Mouse (Mus musculus) activated CD4-positive, CD25-positive, alpha-beta regulatory T cell (primary cell): Measurements from ENCODE around the gene Slc46a3. TPM values are rescaled to one million over a fixed set of nuclear protein-coding genes. Genes with fewer than 3 reads are reported as not detected.

Experiments
- polyA plus RNA-seq, 2 experiments: library from polyadenylated mRNA; unstranded; fragments of 100-300 nt; shearing (Covaris generic); gene quantifications; one replicate each; pipeline ENCODE4 v1.2.1; 2017

The Slc46a3 gene
- 10 to 100 TPM; 22.6 to 25.2 TPM for polyA plus RNA-seq

DNA sequence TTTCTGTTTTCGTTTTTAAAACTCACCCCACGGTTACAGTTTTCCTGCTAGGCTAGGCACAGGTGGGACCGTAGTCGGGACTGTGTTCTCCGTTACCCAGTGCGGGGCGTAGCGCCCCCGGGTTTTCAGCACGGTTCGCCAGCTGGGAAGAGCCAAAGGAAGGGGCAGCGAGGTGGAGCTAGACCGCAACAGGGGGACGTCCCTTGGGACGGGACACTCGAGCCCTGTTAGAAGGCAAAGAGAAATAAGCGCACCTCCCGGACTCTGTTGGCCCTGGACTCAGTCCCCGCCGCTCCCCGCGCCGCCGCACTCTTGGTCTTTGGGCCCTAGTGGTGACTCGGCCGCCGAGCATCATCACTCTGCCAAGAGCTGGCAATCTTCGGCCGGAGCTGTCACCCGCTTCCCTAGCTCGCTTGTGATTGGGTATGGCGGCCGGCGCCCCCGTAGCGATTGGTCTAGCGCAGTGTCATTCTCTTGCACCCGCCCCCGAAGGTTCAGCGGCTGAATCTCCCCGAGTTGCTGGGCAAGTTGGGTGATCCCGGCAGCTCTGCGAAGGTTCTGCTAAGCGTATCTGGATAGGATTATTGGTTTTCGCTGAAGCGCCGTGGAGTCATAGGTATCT, at the start of gene Slc46a3:
Gene Slc46a3, minus strand, starts transcription at position 361 of the 622 bp plus-strand sequence.

DNA sequence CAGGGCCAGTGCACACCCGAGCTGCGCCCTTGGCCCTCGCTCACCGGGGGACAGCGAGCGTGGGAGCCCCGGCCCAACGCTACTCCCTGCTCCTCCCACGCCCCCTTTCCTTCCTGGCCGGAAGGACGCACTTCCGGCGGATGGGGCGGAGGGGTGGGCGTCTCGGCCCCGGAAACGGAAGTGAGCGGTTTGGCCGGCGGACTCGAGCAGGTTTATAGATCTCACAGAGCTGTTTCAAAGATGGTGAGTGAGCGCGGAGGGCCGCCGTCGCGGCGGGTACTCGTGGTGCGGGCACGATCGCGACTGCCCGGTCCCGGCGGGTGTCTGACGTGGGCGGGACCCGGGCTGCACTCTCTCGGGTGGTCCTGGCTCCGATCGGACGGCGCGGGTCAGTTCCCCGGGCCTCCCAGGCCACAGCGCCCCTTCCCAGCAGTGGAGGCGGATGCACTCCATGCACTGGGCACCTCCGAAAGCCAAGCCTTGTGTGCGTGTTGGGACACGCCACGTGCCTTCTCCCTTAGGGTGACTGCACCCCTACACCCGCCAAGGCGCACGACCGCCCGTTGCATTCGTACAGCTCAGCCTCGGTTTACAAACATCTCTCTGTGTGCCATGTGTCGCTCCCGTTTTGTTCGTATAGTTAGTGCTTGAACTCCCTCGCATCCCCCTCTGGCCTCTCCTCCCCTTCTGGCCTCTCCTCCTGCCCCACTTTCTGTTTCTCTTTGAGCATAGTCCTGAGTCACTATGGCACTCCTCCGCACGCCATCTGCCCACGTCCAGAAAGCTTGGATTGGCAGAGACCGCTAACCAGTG, 34.0 kb downstream of the Slc46a3 start, which contains the start of gene Pomp:
Gene Pomp, plus strand, starts transcription at position 13 of the 813 bp plus-strand sequence.

Other genes starting within 250 kb of the Slc46a3 start
- gene Flt1, start 168.8 kb downstream of the Slc46a3 start, polyA plus RNA-seq: under 1 TPM in 1 of 2 experiments, not detected in 1; 0.45 TPM
- gene Pomp, start 34.4 kb downstream of the Slc46a3 start, polyA plus RNA-seq: 100 to 1,000 TPM; 449 to 483 TPM
- gene Mtus2, start 62.5 kb upstream of the Slc46a3 start, polyA plus RNA-seq: 1 to 10 TPM in 1 of 2 experiments, under 1 TPM in 1; 0.72 to 3.0 TPM